12 mouse cellular contexts compared by ENCODE assay signal in the genomic region with DNA sequence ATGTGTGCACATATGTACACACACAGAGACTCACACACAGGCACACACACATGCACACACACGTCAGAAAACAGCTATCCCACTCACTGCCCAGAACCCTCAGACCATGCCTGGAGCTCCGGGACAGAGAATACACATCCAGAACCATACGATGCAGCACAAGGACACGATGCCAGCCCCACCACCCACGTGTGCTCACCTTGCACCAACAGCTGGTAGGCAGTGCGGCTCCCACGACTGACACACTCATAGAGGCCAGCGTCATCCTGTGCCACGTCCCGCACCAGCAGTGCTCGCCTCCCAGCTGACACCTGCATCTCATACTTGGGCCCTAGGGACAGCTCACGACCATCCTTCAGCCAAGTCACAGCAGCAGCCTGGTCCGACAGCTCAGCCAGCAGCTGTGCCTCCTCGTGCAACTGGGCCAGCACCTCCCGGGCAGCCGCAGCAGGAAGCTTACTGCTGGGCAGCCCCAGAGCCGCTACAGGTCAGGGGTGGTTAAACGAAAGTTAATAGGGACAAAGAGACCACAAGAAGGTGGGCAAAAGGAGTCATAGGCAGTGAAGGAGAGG. TPM values are rescaled to one million over a fixed set of nuclear protein-coding genes. Genes with fewer than 3 reads are reported as not detected.
"Had no signal": no experiment of that assay in that cellular context is flagged by ENCODE, and none has a peak within 500 bp of the region (broad histone marks: within the 10 kb centered on the region; RNA-seq: fewer than 3 reads in every experiment).

No protein-coding gene starts in this region.

- H3K9ac ChIP-seq: limb, embryonic 13.5 days; liver, embryonic 15.5 days; lung, embryonic 15.5 days; midbrain, embryonic 15.5 days; neural tube, embryonic 12.5 days had no signal

- ATAC-seq: midbrain, embryonic 15.5 days had no signal

- H3K27ac ChIP-seq: limb, embryonic 13.5 days; liver, embryonic 15.5 days; lung, embryonic 15.5 days; macrophage; midbrain, embryonic 15.5 days; neural tube, embryonic 12.5 days had no signal

- H3K36me3 ChIP-seq: limb, embryonic 13.5 days; liver, embryonic 15.5 days; lung, embryonic 15.5 days; midbrain, embryonic 15.5 days; neural tube, embryonic 12.5 days had no signal

- H3K4me2 ChIP-seq: limb, embryonic 13.5 days; liver, embryonic 15.5 days; lung, embryonic 15.5 days; midbrain, embryonic 15.5 days; neural tube, embryonic 12.5 days had no signal

- H3K4me3 ChIP-seq: limb, embryonic 13.5 days; liver, embryonic 15.5 days; lung, embryonic 15.5 days; midbrain, embryonic 15.5 days; neural tube, embryonic 12.5 days had no signal

- DNase-seq: kidney, adult 18-20 months; kidney, postnatal 10 days; kidney, postnatal 4 days; lung, postnatal 14 days had no signal

- H3K9me3 ChIP-seq: limb, embryonic 13.5 days; liver, embryonic 15.5 days; lung, embryonic 15.5 days; midbrain, embryonic 15.5 days; neural tube, embryonic 12.5 days had no signal

RNA-seq across cellular contexts. Expression of a gene that starts 51.6 kb away (rescaled TPM):
- total RNA-seq: monocyte, adult 5-6 weeks; neutrophil, adult 5-6 weeks had no signal
- polyA plus RNA-seq: macrophage had no signal
